ENCODE assay signal across 33 mouse cellular contexts in genomic region chr10:123206074-123206473, GRCm38 (mm10). TPM values are rescaled to one million over a fixed set of nuclear protein-coding genes. Genes with fewer than 3 reads are reported as not detected.
"Had no signal": no experiment of that assay in that cellular context is flagged by ENCODE, and none has a peak within 500 bp of the region (broad histone marks: within the 10 kb centered on the region; RNA-seq: fewer than 3 reads in every experiment).

No protein-coding gene starts in this region.

- H3K27ac ChIP-seq: limb, embryonic 10.5 days; limb, embryonic 12.5 days; limb, embryonic 13.5 days; limb, embryonic 15.5 days; liver, embryonic 12.5 days; liver, embryonic 13.5 days; liver, embryonic 14.5 days; liver, embryonic 15.5 days; lung, embryonic 15.5 days; macrophage; midbrain, embryonic 10.5 days; midbrain, embryonic 12.5 days; midbrain, embryonic 13.5 days; midbrain, embryonic 15.5 days had no signal

- H3K9me3 ChIP-seq: limb, embryonic 10.5 days; limb, embryonic 12.5 days; limb, embryonic 13.5 days; limb, embryonic 15.5 days; liver, embryonic 12.5 days; liver, embryonic 13.5 days; liver, embryonic 15.5 days; lung, embryonic 15.5 days; megakaryocyte, embryonic 14.5 days; midbrain, embryonic 10.5 days; midbrain, embryonic 12.5 days; midbrain, embryonic 13.5 days; midbrain, embryonic 15.5 days had no signal

- H3K4me2 ChIP-seq: limb, embryonic 12.5 days; limb, embryonic 13.5 days; limb, embryonic 15.5 days; liver, embryonic 11.5 days; liver, embryonic 12.5 days; liver, embryonic 13.5 days; liver, embryonic 15.5 days; lung, embryonic 14.5 days; lung, embryonic 15.5 days; midbrain, embryonic 11.5 days; midbrain, embryonic 12.5 days; midbrain, embryonic 13.5 days; midbrain, embryonic 15.5 days had no signal

- H3K4me3 ChIP-seq: limb, embryonic 10.5 days; limb, embryonic 12.5 days; limb, embryonic 13.5 days; limb, embryonic 15.5 days; liver, embryonic 12.5 days; liver, embryonic 13.5 days; liver, embryonic 15.5 days; lung, embryonic 15.5 days; megakaryocyte, embryonic 14.5 days; midbrain, embryonic 10.5 days; midbrain, embryonic 12.5 days; midbrain, embryonic 13.5 days; midbrain, embryonic 15.5 days; myocyte had no signal

- H3K9ac ChIP-seq: limb, embryonic 12.5 days; limb, embryonic 13.5 days; limb, embryonic 15.5 days; liver, embryonic 12.5 days; liver, embryonic 13.5 days; liver, embryonic 14.5 days; liver, embryonic 15.5 days; liver, postnatal 0 days; lung, embryonic 14.5 days; lung, embryonic 15.5 days; midbrain, embryonic 12.5 days; midbrain, embryonic 13.5 days; midbrain, embryonic 15.5 days had no signal

- DNase-seq: left cerebral cortex, postnatal 4 days; liver; liver, embryonic 13.5 days; liver, postnatal 0 days; lung, adult 18-20 months; lung, adult 2 months; lung, embryonic 14.5 days; lung, postnatal 10 days; lung, postnatal 14 days; lung, postnatal 36 days; lung, postnatal 4 days; midbrain, embryonic 14.5 days had no signal

- H3K4me1 ChIP-seq: limb, embryonic 10.5 days; limb, embryonic 12.5 days; limb, embryonic 13.5 days; limb, embryonic 15.5 days; liver, embryonic 12.5 days; lung, embryonic 15.5 days; megakaryocyte, embryonic 14.5 days; midbrain, embryonic 10.5 days; midbrain, embryonic 12.5 days; midbrain, embryonic 13.5 days; midbrain, embryonic 15.5 days had no signal

- H3K36me3 ChIP-seq: limb, embryonic 10.5 days; limb, embryonic 12.5 days; limb, embryonic 13.5 days; limb, embryonic 15.5 days; liver, embryonic 12.5 days; liver, embryonic 13.5 days; liver, embryonic 15.5 days; lung, embryonic 15.5 days; midbrain, embryonic 10.5 days; midbrain, embryonic 12.5 days; midbrain, embryonic 13.5 days; midbrain, embryonic 15.5 days had no signal

- H3K27me3 ChIP-seq: limb, embryonic 12.5 days; limb, embryonic 13.5 days; limb, embryonic 15.5 days; liver, embryonic 12.5 days; liver, embryonic 13.5 days; liver, embryonic 15.5 days; lung, embryonic 15.5 days; midbrain, embryonic 12.5 days; midbrain, embryonic 13.5 days; midbrain, embryonic 15.5 days had no signal

RNA-seq across cellular contexts. Expression of gene Fam19a2, which starts 57.7 kb away (rescaled TPM):
- total RNA-seq: megakaryocyte progenitor cell, adult 5-6 weeks; megakaryocyte, adult 5-6 weeks; megakaryocyte-erythroid progenitor cell, adult 5-6 weeks; monocyte, adult 5-6 weeks had no signal
- polyA plus RNA-seq: macrophage had no signal
